Mouse (Mus musculus): ENCODE measurements around the gene Treml2. TPM values are rescaled to one million over a fixed set of nuclear protein-coding genes. Genes with fewer than 3 reads are reported as not detected.
"Not testable (repeated sequence)": the region's sequence is repeated elsewhere in the genome, so short reads cannot be mapped to it uniquely, and the experiment has no call there.

The Treml2 gene
- polyA plus RNA-seq, 1 experiment from 2014 or later = 14.5 TPM

DNA sequence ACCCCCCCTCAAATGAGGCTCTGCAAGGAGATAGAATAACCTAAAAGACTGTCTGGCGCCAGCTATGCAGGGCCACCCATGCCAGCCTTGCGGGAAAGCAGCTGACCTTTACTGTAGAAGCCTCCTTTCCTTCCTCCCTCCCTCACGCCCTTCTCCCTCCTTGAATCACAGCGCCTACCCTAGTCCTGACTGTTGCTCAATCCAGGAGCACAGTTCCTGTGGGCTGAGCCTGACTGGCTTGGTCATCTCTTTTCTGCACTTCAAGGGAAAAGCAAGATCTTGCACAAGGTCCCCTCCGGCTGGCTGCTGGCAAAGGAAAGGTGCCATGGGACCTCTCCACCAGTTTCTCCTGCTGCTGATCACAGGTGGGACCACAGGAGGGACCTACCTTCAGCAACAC, 46.9 kb downstream of the Treml2 start, which contains the start of gene Trem2:
Trem2 (plus strand) TSS at position 171 of the 400 bp plus-strand sequence.
- 9% methylated on average over 5 of the region's 5 CpGs for WGBS (ENCODE audit: missing documents)
- peak within 1 kb of the TSS; percentile 100 for H3K27ac ChIP-seq
- peaks cover 53% of the 10 kb centered on the region for H3K79me2 ChIP-seq (ENCODE audit: inconsistent target)
- H3K4me3 ChIP-seq (ENCODE audit: inconsistent target) = peak within 1 kb of the TSS; percentile 92
- H3K36me3 ChIP-seq (ENCODE audit: inconsistent target) = peaks cover 19% of the 10 kb centered on the region

DNA sequence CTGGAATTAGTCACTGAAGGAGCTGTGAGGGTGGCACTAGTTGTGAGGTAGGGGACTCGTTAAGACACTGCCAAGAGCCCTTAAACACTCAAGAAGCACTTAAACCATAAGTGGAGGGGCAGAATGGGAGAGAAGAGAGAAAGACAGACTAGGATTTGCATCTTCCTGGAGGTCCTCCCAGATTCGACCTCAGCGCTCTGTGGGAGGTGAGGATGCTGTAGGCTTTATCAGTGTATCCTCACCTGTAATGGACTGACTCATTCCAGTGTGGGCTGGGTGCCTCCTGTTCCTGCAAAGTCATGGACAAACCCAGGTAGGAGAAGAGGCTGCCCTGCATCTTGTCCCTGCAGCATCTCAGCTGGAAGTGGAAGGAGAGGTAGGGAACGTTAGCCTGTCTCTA, 47.5 kb downstream of the Treml2 start:
- peak overlapping the region; percentile 100 for H3K27ac ChIP-seq
- 39% methylated on average over 4 of the region's 4 CpGs for WGBS (ENCODE audit: missing documents)
- peak overlapping the region; percentile 92 for H3K4me3 ChIP-seq (ENCODE audit: inconsistent target)
- H3K79me2 ChIP-seq (ENCODE audit: inconsistent target) = peaks cover 59% of the 10 kb centered on the region
- H3K36me3 ChIP-seq (ENCODE audit: inconsistent target) = peaks cover 25% of the 10 kb centered on the region

GRCm38 (mm10) chr17:48347287-48347686, 48.0 kb downstream of the Treml2 start:
- 4% methylated on average over 2 of the region's 2 CpGs for WGBS (ENCODE audit: missing documents)
- peaks cover 30% of the 10 kb centered on the region for H3K36me3 ChIP-seq (ENCODE audit: inconsistent target)
- peak overlapping the region; percentile 92 for H3K4me3 ChIP-seq (ENCODE audit: inconsistent target)
- H3K79me2 ChIP-seq (ENCODE audit: inconsistent target) = peaks cover 64% of the 10 kb centered on the region
- peak overlapping the region; percentile 100 for H3K27ac ChIP-seq

DNA sequence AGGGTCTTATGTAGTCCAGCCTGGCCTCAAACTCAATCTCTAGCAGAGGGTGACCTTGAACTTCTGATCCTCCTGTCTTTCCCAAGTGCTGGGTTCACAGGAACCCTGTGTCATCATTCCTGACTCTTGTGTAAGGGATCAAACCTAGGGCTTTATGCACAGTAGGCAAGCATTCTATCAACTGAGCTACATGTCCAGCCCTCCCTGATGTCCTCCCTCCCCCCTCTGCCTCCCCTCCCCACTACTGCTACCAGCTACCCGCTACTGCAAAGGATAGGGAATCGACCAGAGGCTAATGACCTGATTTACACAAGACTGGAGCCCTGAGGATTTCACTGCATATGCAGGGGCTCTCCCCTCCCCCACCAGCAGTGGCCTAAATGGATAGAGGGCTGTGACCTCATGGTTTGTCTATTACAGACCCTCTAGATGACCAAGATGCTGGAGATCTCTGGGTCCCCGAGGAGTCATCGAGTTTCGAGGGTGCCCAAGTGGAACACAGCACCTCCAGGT, 51.4 kb downstream of the Treml2 start:
- 91% methylated on average over 5 of the region's 5 CpGs for WGBS (ENCODE audit: missing documents)
- H3K36me3 ChIP-seq (ENCODE audit: inconsistent target) = peaks cover 51% of the 10 kb centered on the region
- peak overlapping the region; percentile 100 for H3K27ac ChIP-seq

GRCm38 (mm10) chr17:48352976-48353375, 53.7 kb downstream of the Treml2 start:
- peaks cover 51% of the 10 kb centered on the region for H3K36me3 ChIP-seq (ENCODE audit: inconsistent target)
- not testable (repeated sequence) for H3K4me3 ChIP-seq (ENCODE audit: inconsistent target); H3K27ac ChIP-seq
- H3K79me2 ChIP-seq (ENCODE audit: inconsistent target) = peaks cover 50% of the 10 kb centered on the region
- 96% methylated on average over 7 of the region's 7 CpGs for WGBS (ENCODE audit: missing documents)

More for the DNA sequence above, 51.4 kb downstream of the Treml2 start:
- Histone ChIP-seq H3K4me3 (ENCODE audit: inconsistent target) (no peak overlapping the region), H3K79me2 (ENCODE audit: inconsistent target) (peaks cover 70% of the 10 kb centered on the region)

GRCm38 (mm10) chr17:48355822-48356221, 56.5 kb downstream of the Treml2 start:
- peaks cover 21% of the 10 kb centered on the region for H3K79me2 ChIP-seq (ENCODE audit: inconsistent target)
- H3K4me3 ChIP-seq (ENCODE audit: inconsistent target) = no peak overlapping the region
- WGBS (ENCODE audit: missing documents) = 16% methylated on average over 3 of the region's 3 CpGs
- H3K27ac ChIP-seq = peak overlapping the region; percentile 96
- H3K36me3 ChIP-seq (ENCODE audit: inconsistent target) = peaks cover 35% of the 10 kb centered on the region

DNA sequence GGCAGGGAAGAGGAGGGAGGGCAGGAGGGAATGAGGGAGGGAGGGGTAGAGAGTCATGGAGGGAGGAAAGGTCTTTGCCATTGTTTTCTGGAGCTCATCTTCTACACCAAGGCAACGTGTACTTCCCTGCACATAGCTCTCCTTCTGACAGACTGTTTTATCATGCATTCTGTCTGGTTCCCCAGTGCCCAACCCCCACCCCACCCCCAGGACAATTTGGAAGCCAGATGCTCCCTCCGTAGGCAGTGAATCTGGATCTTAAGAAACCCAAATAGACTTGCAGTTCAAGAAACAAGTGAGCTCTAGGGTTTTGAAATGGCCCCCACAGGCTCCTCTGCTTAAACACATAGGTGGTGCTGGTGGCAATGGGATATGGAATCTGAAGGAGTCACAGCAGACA, 58.6 kb downstream of the Treml2 start:
- no peak overlapping the region for H3K4me3 ChIP-seq (ENCODE audit: inconsistent target)
- WGBS (ENCODE audit: missing documents) = 77% methylated on average over 2 of the region's 2 CpGs
- H3K27ac ChIP-seq = no peak overlapping the region
- peaks cover under 1% of the 10 kb centered on the region; the same call in 1 of the 2 replicates for H3K79me2 ChIP-seq (ENCODE audit: inconsistent target)
- H3K36me3 ChIP-seq (ENCODE audit: inconsistent target) = peaks cover 16% of the 10 kb centered on the region

GRCm38 (mm10) chr17:48359616-48360015, 60.3 kb downstream of the Treml2 start, which contains the start of gene Treml1:
Treml1 (plus strand) TSS chr17:48359916.
- 0 out of 2 replicates have a peak, but pooled peaks cover 1% of the 10 kb centered on the region for H3K36me3 ChIP-seq (ENCODE audit: inconsistent target)
- WGBS (ENCODE audit: missing documents) = 53% methylated on average over 7 of the region's 7 CpGs
- no peak within 1 kb of the TSS for H3K4me3 ChIP-seq (ENCODE audit: inconsistent target)

GRCm38 (mm10) chr17:48360462-48360861, 61.2 kb downstream of the Treml2 start:
- Histone ChIP-seq H3K36me3 (ENCODE audit: inconsistent target) (no peaks in the 10 kb centered on the region), H3K79me2 (ENCODE audit: inconsistent target) (no peaks in the 10 kb centered on the region), H3K27ac (no peak overlapping the region), H3K4me3 (ENCODE audit: inconsistent target) (no peak overlapping the region)
- WGBS (ENCODE audit: missing documents) = 46% methylated on average over 3 of the region's 4 CpGs

More at GRCm38 (mm10) chr17:48359616-48360015, 60.3 kb downstream of the Treml2 start, which contains the start of gene Treml1:
- H3K27ac ChIP-seq = no peak within 1 kb of the TSS
- no peaks in the 10 kb centered on the region for H3K79me2 ChIP-seq (ENCODE audit: inconsistent target)

Other genes with a start within 250 kb of the Treml2 start
- gene 1700067P10Rik, start 210.2 kb upstream of the Treml2 start, polyA plus RNA-seq (2018) = not detected in 3 replicates
- 0.14 TPM in 1 of 3 replicates, not detected in the others for gene 9830107B12Rik, start 153.2 kb upstream of the Treml2 start, polyA plus RNA-seq (2018)
- gene A530064D06Rik, start 132.2 kb upstream of the Treml2 start, polyA plus RNA-seq (2018) = 20.1 to 48.7 TPM (median 26.5 TPM) in 3 replicates
- gene Trem1, start 66.7 kb upstream of the Treml2 start, polyA plus RNA-seq (2018) = 0.24 to 0.77 TPM in 2 of 3 replicates, not detected in the other
- 0.42 to 0.67 TPM in 2 of 3 replicates, not detected in the other for gene Trem3, start 51.7 kb upstream of the Treml2 start, polyA plus RNA-seq (2018)
- gene Treml4, start 35.2 kb upstream of the Treml2 start, polyA plus RNA-seq (2018) = 0.52 to 1.5 TPM (median 1.4 TPM) in 3 replicates
- 36.0 to 70.3 TPM (median 51.1 TPM) in 3 replicates for gene B430306N03Rik, start 16.6 kb downstream of the Treml2 start, polyA plus RNA-seq (2018)
- gene Trem2, start 46.9 kb downstream of the Treml2 start, polyA plus RNA-seq (2018) = 965 to 1,222 TPM (median 1,131 TPM) in 3 replicates
- gene Treml1, start 60.4 kb downstream of the Treml2 start, polyA plus RNA-seq (2018) = 2.0 to 2.7 TPM (median 2.4 TPM) in 3 replicates
- gene Nfya, start 110.4 kb downstream of the Treml2 start, polyA plus RNA-seq (2018) = 75.7 to 108 TPM (median 86.8 TPM) in 3 replicates
- 22.0 to 30.1 TPM (median 23.8 TPM) in 3 replicates for gene Oard1, start 110.5 kb downstream of the Treml2 start, polyA plus RNA-seq (2018)
- gene Apobec2, start 133.4 kb downstream of the Treml2 start, polyA plus RNA-seq (2018) = not detected in 3 replicates
- not detected in 3 replicates for gene Tspo2, start 152.0 kb downstream of the Treml2 start, polyA plus RNA-seq (2018)
- gene Unc5cl, start 155.4 kb downstream of the Treml2 start, polyA plus RNA-seq (2018) = not detected in 3 replicates